8 mouse cellular contexts compared by ENCODE assay signal in the genomic region with DNA sequence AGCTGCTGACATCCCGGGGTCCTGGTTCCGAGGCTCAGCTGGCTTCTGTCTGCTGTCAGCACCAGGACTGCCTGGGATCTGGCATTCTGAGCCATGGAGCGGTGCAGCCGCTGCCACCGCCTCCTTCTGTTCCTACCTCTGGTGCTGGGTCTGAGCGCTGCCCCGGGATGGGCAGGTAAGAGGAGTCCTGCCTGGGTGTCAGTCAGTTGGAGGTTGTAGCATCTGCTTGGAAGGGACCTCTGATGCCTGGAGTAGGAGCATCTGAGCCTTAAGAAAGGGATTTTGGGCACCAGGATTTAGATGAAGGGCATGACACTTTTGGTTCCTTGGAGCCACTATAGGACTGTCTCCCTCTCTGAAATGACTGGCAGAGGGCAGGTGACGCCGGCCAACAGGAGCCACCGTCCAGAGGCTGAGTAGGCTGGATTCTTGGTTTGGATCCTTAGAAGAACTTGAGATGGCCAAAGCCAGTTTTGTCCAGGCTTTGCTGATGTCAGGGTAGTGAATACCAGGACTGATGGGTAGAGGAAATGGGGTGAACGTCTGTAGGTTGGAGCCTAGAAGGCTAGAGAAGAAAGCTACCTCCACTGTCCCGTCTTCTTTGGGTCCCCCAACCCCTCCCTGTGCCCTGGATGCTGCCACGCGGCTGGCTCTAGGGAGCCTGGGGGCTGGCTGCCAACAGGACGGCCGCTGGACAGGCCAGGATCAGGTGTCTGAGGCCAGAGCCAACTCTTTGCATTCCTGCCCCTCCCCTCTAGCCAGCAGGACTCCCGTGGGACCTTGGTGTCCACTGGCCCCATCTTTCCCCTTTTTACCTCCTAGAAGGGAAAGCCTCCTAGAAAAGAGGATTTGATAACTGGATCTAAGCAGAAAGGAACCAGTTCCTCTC. TPM values are rescaled to one million over a fixed set of nuclear protein-coding genes. Genes with fewer than 3 reads are reported as not detected.
DNase-seq lines count a peak whose midpoint lies in the region; ATAC-seq and TF ChIP-seq lines count a peak whose summit lies in the region.

No protein-coding gene starts in this region.

- WGBS in forebrain, embryonic 14.5 days, result 26% methylated on average over 17 of the region's 17 CpGs
- 31% methylated on average over 17 of the region's 17 CpGs for WGBS in hindbrain, embryonic 11.5 days
- 34% methylated on average over 17 of the region's 17 CpGs for WGBS in midbrain, postnatal 0 days

- peak overlapping the region; percentile 29 for H3K4me3 ChIP-seq in forebrain, embryonic 14.5 days (ENCODE audit: low read depth, low read length)
- H3K4me3 ChIP-seq in hindbrain, embryonic 11.5 days (ENCODE audit: low read depth, low read length), result no peak overlapping the region
- H3K4me3 ChIP-seq in midbrain, postnatal 0 days (ENCODE audit: low read depth, low read length), result peak overlapping the region; percentile 28

- peak overlapping the region; percentile 57 for H3K9ac ChIP-seq in forebrain, embryonic 14.5 days (ENCODE audit: low read length)
- no peak overlapping the region; the same call in 1 of the 2 replicates for H3K9ac ChIP-seq in hindbrain, embryonic 11.5 days (ENCODE audit: low read depth, low read length)
- H3K9ac ChIP-seq in midbrain, postnatal 0 days (replicated peaks; ENCODE audit: low read length, poor library complexity, severe bottlenecking), result peak overlapping the region; percentile 39; the same call in 1 of the 2 replicates

- H3K27ac ChIP-seq in forebrain, embryonic 14.5 days (ENCODE audit: low read depth, low read length), result no peak overlapping the region
- no peak overlapping the region for H3K27ac ChIP-seq in hindbrain, embryonic 11.5 days (ENCODE audit: low read depth, low read length)
- H3K27ac ChIP-seq in midbrain, postnatal 0 days (ENCODE audit: low read depth, low read length), result no peak overlapping the region

- H3K36me3 ChIP-seq in forebrain, embryonic 14.5 days (ENCODE audit: control insufficient read depth, insufficient read depth, low read length), result peaks cover 31% of the 10 kb centered on the region
- no peaks in the 10 kb centered on the region; the same call in 1 of the 2 replicates for H3K36me3 ChIP-seq in hindbrain, embryonic 11.5 days (ENCODE audit: control insufficient read depth, insufficient read depth, low read length)
- peaks cover 24% of the 10 kb centered on the region for H3K36me3 ChIP-seq in midbrain, postnatal 0 days (ENCODE audit: insufficient read depth, low read length)

- H3K27me3 ChIP-seq in forebrain, embryonic 14.5 days (replicated peaks; ENCODE audit: control insufficient read depth, insufficient read depth, low read length), result no peaks in the 10 kb centered on the region
- no peaks in the 10 kb centered on the region for H3K27me3 ChIP-seq in hindbrain, embryonic 11.5 days (ENCODE audit: control insufficient read depth, insufficient read depth, low read length)
- H3K27me3 ChIP-seq in midbrain, postnatal 0 days (ENCODE audit: insufficient read depth, low read length), result no peaks in the 10 kb centered on the region

- peaks cover 17% of the 10 kb centered on the region for H3K4me1 ChIP-seq in forebrain, embryonic 14.5 days (ENCODE audit: control insufficient read depth, insufficient read depth, low read length)
- H3K4me1 ChIP-seq in hindbrain, embryonic 11.5 days (replicated peaks; ENCODE audit: control insufficient read depth, insufficient read depth, low read length), result peaks cover 13% of the 10 kb centered on the region
- H3K4me1 ChIP-seq in midbrain, postnatal 0 days (ENCODE audit: insufficient read depth, low read length), result no peaks in the 10 kb centered on the region

- H3K4me2 ChIP-seq in forebrain, embryonic 14.5 days (ENCODE audit: low read length), result peak overlapping the region; percentile 62
- peak overlapping the region; percentile 33 for H3K4me2 ChIP-seq in hindbrain, embryonic 11.5 days (replicated peaks; ENCODE audit: low read depth, low read length)
- H3K4me2 ChIP-seq in midbrain, postnatal 0 days (ENCODE audit: low read depth, low read length, poor library complexity, severe bottlenecking), result peak overlapping the region; percentile 49

- peak; percentile 35 for DNase-seq in layer of hippocampus, adult 11-12 months (ENCODE audit: low spot score)
- no peak for DNase-seq in layer of hippocampus, adult 9-10 months (ENCODE audit: low spot score)
- peak; percentile 76 for DNase-seq in adrenal gland, postnatal 10 days
- DNase-seq in forebrain, embryonic 14.5 days (ENCODE audit: low spot score), result peak; percentile 10
- DNase-seq in hindbrain, embryonic 11.5 days (ENCODE audit: low spot score), result no peak
- peak; percentile 33 for DNase-seq in midbrain, postnatal 0 days (ENCODE audit: low spot score)
- no peak for DNase-seq in spleen, postnatal 10 days (ENCODE audit: low spot score in 2 of 2)
- DNase-seq in ovary, postnatal 14 days (ENCODE audit: low spot score), result no peak

- TF ChIP-seq CTCF in midbrain, postnatal 0 days (IDR thresholded peaks at IDR 0.05), result no peak

- no peaks in the 10 kb centered on the region for H3K9me3 ChIP-seq in forebrain, embryonic 14.5 days (replicated peaks; ENCODE audit: control insufficient read depth, low read length)
- H3K9me3 ChIP-seq in hindbrain, embryonic 11.5 days (ENCODE audit: control insufficient read depth, low read length), result no peaks in the 10 kb centered on the region
- no peaks in the 10 kb centered on the region for H3K9me3 ChIP-seq in midbrain, postnatal 0 days (ENCODE audit: low read length)

- ATAC-seq in forebrain, embryonic 14.5 days, result 0 out of 2 replicates have a peak, but pooled peaks have one; percentile 10
- no peak for ATAC-seq in hindbrain, embryonic 11.5 days (ENCODE audit: low FRiP score)
- no peak for ATAC-seq in midbrain, postnatal 0 days (ENCODE audit: low FRiP score)

RNA-seq across cellular contexts. Expression of gene Col11a2, which starts 0.6 kb away (rescaled TPM):
- 10 to 100 TPM in 1 of 2 experiments, 1 to 10 TPM in 1; 4.2 to 15.0 TPM for total RNA-seq in adrenal gland, postnatal 10 days (2021)
- polyA plus RNA-seq in forebrain, embryonic 14.5 days (2014; fragmentation: Nextera tagmentation; extraction: Ambion mirVana), result 0.95 and 1.6 TPM in 2 replicates
- 0.91 and 1.4 TPM in 2 replicates for polyA plus RNA-seq in hindbrain, embryonic 11.5 days (2014; fragmentation: Nextera tagmentation; extraction: Ambion mirVana)
- 17.9 and 24.3 TPM in 2 replicates for total RNA-seq in midbrain, postnatal 0 days (2014; rRNA removed)
- polyA plus RNA-seq in midbrain, postnatal 0 days (2015; fragmentation: Nextera tagmentation; extraction: Ambion mirVana), result 4.1 and 4.6 TPM in 2 replicates

RNA-seq across cellular contexts. Expression of gene Rxrb, which starts 8.2 kb away (rescaled TPM):
- 10 to 100 TPM; 62.3 to 76.1 TPM for total RNA-seq in adrenal gland, postnatal 10 days (2021)
- polyA plus RNA-seq in forebrain, embryonic 14.5 days (2014; fragmentation: Nextera tagmentation; extraction: Ambion mirVana), result 21.4 and 27.7 TPM in 2 replicates
- 16.3 and 16.8 TPM in 2 replicates for polyA plus RNA-seq in hindbrain, embryonic 11.5 days (2014; fragmentation: Nextera tagmentation; extraction: Ambion mirVana)
- total RNA-seq in midbrain, postnatal 0 days (2014; rRNA removed), result 53.6 and 61.2 TPM in 2 replicates
- polyA plus RNA-seq in midbrain, postnatal 0 days (2015; fragmentation: Nextera tagmentation; extraction: Ambion mirVana), result 52.7 and 53.7 TPM in 2 replicates

RNA-seq across cellular contexts. Expression of gene Slc39a7, which starts 8.3 kb away (rescaled TPM):
- 100 to 1,000 TPM; 115 to 140 TPM for total RNA-seq in adrenal gland, postnatal 10 days (2021)
- polyA plus RNA-seq in forebrain, embryonic 14.5 days (2014; fragmentation: Nextera tagmentation; extraction: Ambion mirVana), result 78.3 and 84.1 TPM in 2 replicates
- polyA plus RNA-seq in hindbrain, embryonic 11.5 days (2014; fragmentation: Nextera tagmentation; extraction: Ambion mirVana), result 75.9 and 80.3 TPM in 2 replicates
- 170 and 229 TPM in 2 replicates for total RNA-seq in midbrain, postnatal 0 days (2014; rRNA removed)
- 152 and 156 TPM in 2 replicates for polyA plus RNA-seq in midbrain, postnatal 0 days (2015; fragmentation: Nextera tagmentation; extraction: Ambion mirVana)

RNA-seq across cellular contexts. Expression of gene H2-Ke6, which starts 11.9 kb away (rescaled TPM):
- total RNA-seq in adrenal gland, postnatal 10 days (2021), result 100 to 1,000 TPM; 184 to 194 TPM
- polyA plus RNA-seq in forebrain, embryonic 14.5 days (2014; fragmentation: Nextera tagmentation; extraction: Ambion mirVana), result 60.2 and 75.4 TPM in 2 replicates
- polyA plus RNA-seq in hindbrain, embryonic 11.5 days (2014; fragmentation: Nextera tagmentation; extraction: Ambion mirVana), result 50.5 and 54.8 TPM in 2 replicates
- 58.4 and 67.6 TPM in 2 replicates for total RNA-seq in midbrain, postnatal 0 days (2014; rRNA removed)
- polyA plus RNA-seq in midbrain, postnatal 0 days (2015; fragmentation: Nextera tagmentation; extraction: Ambion mirVana), result 53.6 and 54.7 TPM in 2 replicates

RNA-seq across cellular contexts. Expression of gene Ring1, which starts 15.3 kb away (rescaled TPM):
- total RNA-seq in adrenal gland, postnatal 10 days (2021), result 10 to 100 TPM; 29.8 to 36.5 TPM
- 6.7 and 7.4 TPM in 2 replicates for polyA plus RNA-seq in forebrain, embryonic 14.5 days (2014; fragmentation: Nextera tagmentation; extraction: Ambion mirVana)
- polyA plus RNA-seq in hindbrain, embryonic 11.5 days (2014; fragmentation: Nextera tagmentation; extraction: Ambion mirVana), result 5.9 and 6.3 TPM in 2 replicates
- total RNA-seq in midbrain, postnatal 0 days (2014; rRNA removed), result 19.5 and 23.4 TPM in 2 replicates
- polyA plus RNA-seq in midbrain, postnatal 0 days (2015; fragmentation: Nextera tagmentation; extraction: Ambion mirVana), result 17.3 and 19.5 TPM in 2 replicates

Comparison
In these comparisons a context has a peak if more than half of its experiments do, and no peak if none do; other contexts are left out.
1. DNase-seq: peak in layer of hippocampus, adult 11-12 months (single experiment), adrenal gland, postnatal 10 days (single experiment), forebrain, embryonic 14.5 days (single experiment) and midbrain, postnatal 0 days (single experiment); none in layer of hippocampus, adult 9-10 months (single experiment), hindbrain, embryonic 11.5 days (single experiment), spleen, postnatal 10 days (0 of 2) and ovary, postnatal 14 days (single experiment).
2. Peak in every context shown above with its lines, with median percentiles within 50 percentile points of each other: H3K4me2 ChIP-seq.